Mouse (Mus musculus): ENCODE measurements at regions not wholly inside any gene's neighbourhood (a gene's known extent, or its start where the extent isn't known, plus 50 kb on each side); places are given as distances from the start of the nearest gene placed in this dataset.

DNA sequence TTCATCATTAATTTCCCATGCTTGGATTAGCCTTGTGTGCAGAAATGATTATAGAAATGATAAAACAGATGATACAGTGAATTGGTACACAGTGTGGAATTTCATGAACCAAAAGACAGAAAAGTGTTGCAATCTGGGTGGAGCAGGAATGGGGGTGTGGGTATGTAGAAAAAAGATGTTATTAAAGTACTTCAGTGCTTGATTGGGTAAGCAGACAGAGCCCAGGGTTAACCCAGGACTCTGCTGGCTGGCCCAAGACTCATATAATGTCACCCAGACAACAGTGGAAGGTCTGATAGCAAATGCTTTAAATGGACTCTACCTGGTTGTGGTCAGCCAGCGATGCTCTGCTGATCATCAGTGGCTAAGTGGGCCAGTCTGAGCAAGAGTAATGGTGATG is 168.1 kb upstream of the Tab2 start:
- no peak for TF ChIP-seq EP300 (IDR thresholded peaks at IDR 0.05; ENCODE audit: low read depth)
- no peak for TF ChIP-seq CTCF (IDR thresholded peaks at IDR 0.05; ENCODE audit: low read depth)
